Mouse (Mus musculus) hindbrain, embryonic 14.5 days (tissue): ENCODE data around the gene Ipo5. TPM values are rescaled to one million over a fixed set of nuclear protein-coding genes. Genes with fewer than 3 reads are reported as not detected.

Experiments
- ATAC-seq: fragments of 200-750 bp; cut with Nextera tagmentation; 2 replicates; pipeline ENCODE4 v1.8.0; 2017; ENCODE audit warnings: moderate number of reproducible peaks, mild to moderate bottlenecking, moderate TSS enrichment, moderate library complexity; ENCODE audit not compliant: low FRiP score
- DNase-seq: peaks from one replicate; pipeline ENCODE4 v3.0.0-alpha.2; 2015; ENCODE audit warnings: low spot score
- H3K27ac ChIP-seq: fragments of 300-500 bp; sonication (generic); 2 replicates; pipeline ENCODE4 v1.5.1; 2014; ENCODE audit warnings: mild to moderate bottlenecking, moderate library complexity
- H3K27me3 ChIP-seq: fragments of 300-500 bp; sonication (generic); 2 replicates; pipeline ENCODE4 v1.6.1; 2014; ENCODE audit warnings: mild to moderate bottlenecking, low read length, mixed read lengths; ENCODE audit not compliant: control insufficient read depth, insufficient read depth
- H3K36me3 ChIP-seq: fragments of 300-500 bp; sonication (generic); replicated peaks from 2 replicates; pipeline ENCODE4 v1.6.1; 2014; ENCODE audit not compliant: control insufficient read depth, insufficient read depth
- H3K4me1 ChIP-seq: fragments of 300-500 bp; sonication (generic); replicated peaks from 2 replicates; pipeline ENCODE4 v1.6.1; 2014; ENCODE audit warnings: antibody characterized with exemption, low read length, mixed read lengths; ENCODE audit not compliant: control insufficient read depth, insufficient read depth
- H3K4me2 ChIP-seq: fragments of 300-500 bp; sonication (generic); replicated peaks from 2 replicates; pipeline ENCODE4 v1.6.1; 2014; ENCODE audit warnings: mild to moderate bottlenecking, moderate library complexity
- H3K4me3 ChIP-seq: fragments of 300-500 bp; sonication (generic); replicated peaks from 2 replicates; pipeline ENCODE4 v1.5.1; 2014; ENCODE audit warnings: mild to moderate bottlenecking, low read length
- H3K9ac ChIP-seq: fragments of 300-500 bp; sonication (generic); 2 replicates; pipeline ENCODE4 v1.6.1; 2014
- H3K9me3 ChIP-seq: fragments of 300-500 bp; sonication (generic); 2 replicates; pipeline ENCODE4 v1.6.1; 2016; ENCODE audit warnings: low read length; ENCODE audit not compliant: control insufficient read depth
- WGBS: fragments of 180-500 bp; shearing (Covaris S2); extraction: QIAGEN DNeasy Blood & Tissue Kit; methylation state at CpG from one replicate; pipeline ENCODE4 v1.1.7; 2014; 5-methylcytosine and 5-hydroxymethylcytosine counted together
- polyA plus RNA-seq: library from polyadenylated mRNA; unstranded; fragments of >200 nt; fragmentation: Nextera tagmentation; extraction: Ambion mirVana; gene quantifications from 2 replicates; pipeline ENCODE4 v1.2.1, GENCODE M21; 2014

The Ipo5 gene
- polyA plus RNA-seq, 1 experiment from 2014 or later, result 72.4 TPM

DNA sequence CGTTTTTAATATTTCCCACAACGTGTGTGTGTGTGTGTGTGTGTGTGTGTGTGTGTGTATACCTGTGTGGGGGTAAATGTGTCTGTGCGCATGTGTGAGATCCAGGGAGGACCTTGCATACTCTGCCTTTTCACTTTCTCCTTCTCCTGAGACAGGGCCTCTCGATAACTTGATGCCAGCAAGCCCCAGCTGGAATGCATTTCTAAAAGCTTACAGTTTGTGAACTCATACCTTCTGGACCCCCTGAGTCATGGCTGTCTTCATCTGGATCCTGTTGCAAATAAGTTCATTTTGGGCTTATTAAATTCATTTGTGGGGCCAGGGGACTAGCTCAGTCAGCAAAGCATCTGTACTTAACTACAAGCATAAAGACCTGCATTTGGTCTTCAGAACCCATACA is 57.7 kb downstream of the Ipo5 start:
- no peak for ATAC-seq
- Histone ChIP-seq H3K4me1 (no peaks in the 10 kb centered on the region), H3K9ac (no peak overlapping the region), H3K9me3 (no peaks in the 10 kb centered on the region), H3K27me3 (no peaks in the 10 kb centered on the region), H3K27ac (no peak overlapping the region), H3K4me3 (no peak overlapping the region), H3K36me3 (no peaks in the 10 kb centered on the region), H3K4me2 (no peak overlapping the region)
- 93% methylated on average over 4 of the region's 4 CpGs for WGBS
- DNase-seq, result no peak

DNA sequence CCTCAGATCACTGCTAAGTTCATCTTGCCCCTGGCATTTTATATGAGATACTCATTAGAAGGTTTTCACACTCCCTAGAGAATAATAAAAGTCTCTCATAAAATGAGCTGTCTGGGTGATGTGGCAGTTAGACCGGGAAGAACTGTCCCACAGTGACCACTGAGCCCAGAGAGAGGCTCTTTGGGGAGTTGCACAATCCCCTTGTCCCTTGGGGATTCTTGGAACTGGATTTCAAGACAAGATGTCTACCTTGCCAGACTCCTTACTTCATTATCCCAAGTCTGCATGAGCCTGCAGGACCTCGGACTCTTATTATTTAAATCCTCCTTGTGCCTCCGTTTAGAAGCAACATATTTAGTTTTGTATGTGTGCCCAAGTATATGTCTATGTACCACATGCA is 58.6 kb downstream of the Ipo5 start:
- Histone ChIP-seq H3K9me3 (no peaks in the 10 kb centered on the region), H3K4me3 (no peak overlapping the region), H3K36me3 (no peaks in the 10 kb centered on the region), H3K27ac (no peak overlapping the region), H3K9ac (no peak overlapping the region), H3K4me1 (no peaks in the 10 kb centered on the region), H3K4me2 (no peak overlapping the region), H3K27me3 (no peaks in the 10 kb centered on the region)
- ATAC-seq, result no peak
- no peak for DNase-seq
- 87% methylated on average over 3 of the region's 3 CpGs for WGBS

DNA sequence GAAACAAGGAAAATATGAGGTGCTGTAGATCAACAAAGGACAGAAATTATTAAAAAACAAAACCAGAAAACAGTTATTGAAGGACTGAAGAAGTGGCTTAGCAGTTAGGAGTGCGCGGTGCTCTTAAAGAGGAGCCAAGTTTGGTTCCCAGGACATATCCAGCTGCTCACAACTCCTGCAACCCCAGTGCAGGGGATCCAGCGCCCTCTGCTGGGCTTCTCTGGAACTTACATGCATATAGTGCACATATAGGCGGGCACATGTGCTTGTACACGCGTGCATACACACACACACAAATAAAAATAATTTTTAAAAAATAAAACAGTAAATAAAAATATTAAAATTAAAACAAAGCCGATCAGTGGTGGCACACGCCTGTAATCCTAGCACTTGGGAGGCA is 59.6 kb downstream of the Ipo5 start:
- no peak overlapping the region for H3K4me2 ChIP-seq
- ATAC-seq, result no peak
- no peak overlapping the region for H3K9ac ChIP-seq
- DNase-seq, result no peak
- no peaks in the 10 kb centered on the region for H3K27me3 ChIP-seq
- H3K27ac ChIP-seq, result no peak overlapping the region
- no peak overlapping the region for H3K4me3 ChIP-seq
- no peaks in the 10 kb centered on the region for H3K36me3 ChIP-seq
- H3K4me1 ChIP-seq, result no peaks in the 10 kb centered on the region
- WGBS, result 81% methylated on average over 8 of the region's 8 CpGs
- H3K9me3 ChIP-seq, result no peaks in the 10 kb centered on the region

DNA sequence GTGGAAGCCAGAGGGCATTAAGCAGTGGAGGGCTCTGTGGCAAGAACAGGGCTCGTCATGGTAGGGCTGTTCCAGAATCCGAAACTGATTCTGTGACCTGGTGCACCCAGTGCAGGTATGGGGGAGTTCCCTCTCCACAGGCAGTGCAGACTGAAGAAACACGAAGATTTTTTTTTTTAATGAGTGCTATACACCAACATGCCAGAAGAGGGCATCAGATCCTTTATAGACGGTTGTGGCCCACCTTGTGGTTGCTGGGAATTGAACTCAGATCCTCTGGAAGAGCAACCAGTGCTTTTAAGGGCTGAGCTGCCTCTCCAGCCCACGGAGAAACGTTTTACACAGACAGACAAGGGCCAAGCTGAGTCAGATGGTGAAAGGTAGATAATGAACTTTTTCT is 60.3 kb downstream of the Ipo5 start:
- H3K4me2 ChIP-seq, result no peak overlapping the region
- H3K4me1 ChIP-seq, result no peaks in the 10 kb centered on the region
- WGBS, result 64% methylated on average over 6 of the region's 6 CpGs
- H3K9me3 ChIP-seq, result no peaks in the 10 kb centered on the region
- no peak overlapping the region for H3K4me3 ChIP-seq
- no peaks in the 10 kb centered on the region for H3K27me3 ChIP-seq
- no peaks in the 10 kb centered on the region for H3K36me3 ChIP-seq
- H3K9ac ChIP-seq, result no peak overlapping the region
- H3K27ac ChIP-seq, result no peak overlapping the region
- DNase-seq, result no peak
- no peak for ATAC-seq

DNA sequence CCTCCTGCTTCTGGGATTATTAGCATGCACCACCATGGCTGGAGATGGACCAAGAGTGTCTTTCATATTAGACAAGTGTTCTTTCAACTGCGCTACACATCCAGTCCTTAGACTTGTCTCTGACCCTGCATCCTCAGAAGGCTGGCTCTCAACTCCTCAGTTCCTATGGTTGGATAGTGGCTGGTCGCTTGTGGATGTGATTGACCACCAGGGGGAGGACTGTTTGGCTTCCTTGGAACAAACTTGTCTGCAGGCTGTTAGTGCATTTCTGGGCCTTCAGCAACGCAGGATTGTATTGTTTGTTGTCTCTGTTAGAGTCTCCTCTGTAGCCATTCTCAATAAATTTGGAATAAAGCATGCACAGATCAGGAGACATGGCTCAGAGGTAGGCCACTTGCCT is 68.5 kb downstream of the Ipo5 start:
- no peaks in the 10 kb centered on the region for H3K9me3 ChIP-seq
- no peak overlapping the region for H3K27ac ChIP-seq
- DNase-seq, result peak; percentile 72
- no peaks in the 10 kb centered on the region for H3K36me3 ChIP-seq
- no peaks in the 10 kb centered on the region for H3K27me3 ChIP-seq
- no peak overlapping the region for H3K4me3 ChIP-seq
- no peak overlapping the region for H3K9ac ChIP-seq
- no peaks in the 10 kb centered on the region for H3K4me1 ChIP-seq
- 58% methylated on average over 3 of the region's 3 CpGs for WGBS
- no peak overlapping the region for H3K4me2 ChIP-seq
- no peak for ATAC-seq

DNA sequence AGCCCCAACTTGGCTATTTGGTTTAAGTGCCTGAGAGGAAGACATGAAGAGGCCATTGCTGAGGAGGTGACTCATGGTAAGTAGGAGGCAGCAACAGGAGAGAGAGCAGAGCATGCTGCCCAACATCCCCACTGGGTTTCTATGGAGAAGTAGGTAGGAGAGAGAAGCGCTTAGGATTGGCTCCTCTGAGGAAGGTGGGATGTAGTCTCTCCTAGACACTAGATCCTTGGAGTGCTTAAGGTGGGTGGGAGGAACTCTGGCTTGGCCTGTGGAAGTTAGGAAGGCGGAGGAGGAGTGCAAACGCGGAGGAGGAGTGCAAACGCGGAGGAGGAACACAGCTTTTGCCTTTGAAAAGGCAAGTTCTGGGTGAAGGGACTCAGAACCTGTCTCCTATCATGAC is 78.1 kb downstream of the Ipo5 start:
- no peak overlapping the region for H3K9ac ChIP-seq
- DNase-seq, result no peak
- no peaks in the 10 kb centered on the region for H3K9me3 ChIP-seq
- no peak overlapping the region for H3K4me2 ChIP-seq
- no peak overlapping the region for H3K27ac ChIP-seq
- ATAC-seq, result no peak
- H3K27me3 ChIP-seq, result no peaks in the 10 kb centered on the region
- H3K4me1 ChIP-seq, result no peaks in the 10 kb centered on the region
- WGBS, result 65% methylated on average over 6 of the region's 6 CpGs
- H3K4me3 ChIP-seq, result no peak overlapping the region
- no peaks in the 10 kb centered on the region for H3K36me3 ChIP-seq

Other genes starting within 250 kb of the Ipo5 start
- 44.6 and 45.2 TPM in 2 replicates for gene Farp1, start 124.0 kb downstream of the Ipo5 start, polyA plus RNA-seq